Mouse (Mus musculus) heart, embryonic 11.5 days (tissue): ENCODE measurements at regions not wholly inside any gene's neighbourhood (a gene's known extent, or its start where the extent isn't known, plus 50 kb on each side); places are given as distances from the start of the nearest gene placed in this dataset.

Source experiments
- ATAC-seq: fragments of 200-750 bp; cut with Nextera tagmentation; replicated peaks from 2 replicates; pipeline ENCODE4 v1.8.0; 2017; ENCODE audit warnings: moderate library complexity; ENCODE audit not compliant: insufficient number of reproducible peaks, low FRiP score, low TSS enrichment
- H3K27ac ChIP-seq: fragments of 300-500 bp; sonication (generic); 2 replicates; pipeline ENCODE4 v1.5.1; 2014; ENCODE audit warnings: mild to moderate bottlenecking, low read depth, low read length
- H3K27me3 ChIP-seq: fragments of 300-500 bp; sonication (generic); 2 replicates; pipeline ENCODE4 v1.6.1; 2014; ENCODE audit warnings: mild to moderate bottlenecking, low read length, mixed read lengths; ENCODE audit not compliant: control insufficient read depth, insufficient read depth
- H3K36me3 ChIP-seq: fragments of 300-500 bp; sonication (generic); 2 replicates; pipeline ENCODE4 v1.6.1; 2014; ENCODE audit warnings: mild to moderate bottlenecking, low read length, moderate library complexity, mixed read lengths; ENCODE audit not compliant: control insufficient read depth, insufficient read depth
- H3K4me1 ChIP-seq: fragments of 300-500 bp; sonication (generic); 2 replicates; pipeline ENCODE4 v1.6.1; 2014; ENCODE audit warnings: low read length; ENCODE audit not compliant: control insufficient read depth, insufficient read depth
- H3K4me2 ChIP-seq: fragments of 300-500 bp; sonication (generic); 2 replicates; pipeline ENCODE4 v1.6.1; 2014; ENCODE audit warnings: mild to moderate bottlenecking, moderate library complexity
- H3K4me3 ChIP-seq: fragments of 300-500 bp; sonication (generic); 2 replicates; pipeline ENCODE4 v1.5.1; 2014; ENCODE audit warnings: low read depth, low read length
- H3K9ac ChIP-seq: fragments of 300-500 bp; sonication (generic); 2 replicates; pipeline ENCODE4 v1.6.1; 2014; ENCODE audit warnings: mild to moderate bottlenecking, low read depth, low read length, moderate library complexity
- H3K9me3 ChIP-seq: fragments of 300-500 bp; sonication (generic); replicated peaks from 2 replicates; pipeline ENCODE4 v1.6.1; 2016; ENCODE audit warnings: low read length; ENCODE audit not compliant: control insufficient read depth
- WGBS: fragments of 180-500 bp; shearing (Covaris S2); extraction: QIAGEN DNeasy Blood & Tissue Kit; methylation state at CpG from one replicate; pipeline ENCODE4 v1.1.7; 2014; ENCODE audit not compliant: insufficient replicate concordance; 5-methylcytosine and 5-hydroxymethylcytosine counted together

- 47% methylated on average over 10 of the region's 10 CpGs for WGBS
- Histone ChIP-seq H3K4me2 (no peak overlapping the region), H3K27me3 (no peaks in the 10 kb centered on the region), H3K9ac (no peak overlapping the region), H3K9me3 (no peaks in the 10 kb centered on the region), H3K36me3 (no peaks in the 10 kb centered on the region), H3K4me3 (no peak overlapping the region), H3K27ac (no peak overlapping the region), H3K4me1 (0 out of 2 replicates have a peak, but pooled peaks cover 4% of the 10 kb centered on the region)
- ATAC-seq = no peak
Measured at GRCm38 (mm10) chr13:104572236-104572635, 220.0 kb upstream of the Srek1ip1 start.

GRCm38 (mm10) chr13:104574396-104574795, 217.9 kb upstream of the Srek1ip1 start:
- H3K27me3 ChIP-seq = no peaks in the 10 kb centered on the region
- no peak overlapping the region for H3K9ac ChIP-seq
- H3K4me3 ChIP-seq = no peak overlapping the region
- H3K4me2 ChIP-seq = no peak overlapping the region
- 83% methylated on average over 5 of the region's 5 CpGs for WGBS
- H3K27ac ChIP-seq = no peak overlapping the region
- ATAC-seq = no peak
- no peaks in the 10 kb centered on the region for H3K9me3 ChIP-seq
- H3K4me1 ChIP-seq = 0 out of 2 replicates have a peak, but pooled peaks cover 4% of the 10 kb centered on the region
- no peaks in the 10 kb centered on the region for H3K36me3 ChIP-seq

- Histone ChIP-seq H3K27ac (no peak overlapping the region), H3K9ac (no peak overlapping the region), H3K36me3 (no peaks in the 10 kb centered on the region), H3K4me2 (no peak overlapping the region), H3K4me1 (0 out of 2 replicates have a peak, but pooled peaks cover 4% of the 10 kb centered on the region), H3K4me3 (no peak overlapping the region), H3K27me3 (no peaks in the 10 kb centered on the region), H3K9me3 (no peaks in the 10 kb centered on the region)
- no peak for ATAC-seq
- whole genome bisulfite sequencing = 83% methylated on average over 10 of the region's 10 CpGs
Measured at GRCm38 (mm10) chr13:104576188-104576789, 216.0 kb upstream of the Srek1ip1 start.

GRCm38 (mm10) chr13:104577856-104578255, 214.4 kb upstream of the Srek1ip1 start:
- WGBS = 72% methylated on average over 11 of the region's 11 CpGs
- Histone ChIP-seq H3K27me3 (no peaks in the 10 kb centered on the region), H3K9me3 (no peaks in the 10 kb centered on the region), H3K4me1 (0 out of 2 replicates have a peak, but pooled peaks cover 1% of the 10 kb centered on the region), H3K27ac (no peak overlapping the region), H3K36me3 (no peaks in the 10 kb centered on the region), H3K4me3 (no peak overlapping the region), H3K9ac (no peak overlapping the region), H3K4me2 (no peak overlapping the region)
- no peak for ATAC-seq

GRCm38 (mm10) chr13:104580686-104581350, 211.5 kb upstream of the Srek1ip1 start:
- Histone ChIP-seq H3K9me3 (no peaks in the 10 kb centered on the region), H3K27ac (no peak overlapping the region), H3K4me3 (no peak overlapping the region), H3K27me3 (no peaks in the 10 kb centered on the region), H3K9ac (no peak overlapping the region), H3K4me2 (no peak overlapping the region), H3K4me1 (0 out of 2 replicates have a peak, but pooled peaks cover 2% of the 10 kb centered on the region), H3K36me3 (no peaks in the 10 kb centered on the region)
- WGBS = 47% methylated on average over 9 of the region's 9 CpGs
- ATAC-seq = 0 out of 2 replicates have a peak, but pooled peaks have one; percentile 22
